Mouse (Mus musculus) lung, adult 2 months (tissue): ENCODE results near the gene Cckar. TPM values are rescaled to one million over a fixed set of nuclear protein-coding genes. Genes with fewer than 3 reads are reported as not detected.

Experiments
- DNase-seq: peaks from one replicate; pipeline ENCODE4 v3.0.0; 2022
- H3K4me1 ChIP-seq: fragments of 200-500 bp; 2 replicates; pipeline ENCODE4 v1.6.1; 2011; ENCODE audit warnings: low read length; ENCODE audit not compliant: control insufficient read depth, insufficient read depth
- H3K4me3 ChIP-seq: fragments of 200-500 bp; replicated peaks from 2 replicates; pipeline ENCODE3; 2011; ENCODE audit warnings: low read depth, mild to moderate bottlenecking, control low read depth, low read length; ENCODE audit errors: extremely low read depth
- CTCF ChIP-seq: fragments of 200-500 bp; IDR thresholded peaks from 2 replicates; pipeline ENCODE4 v1.5.1; 2011; ENCODE audit warnings: mild to moderate bottlenecking, low read length, control low read depth; ENCODE audit not compliant: insufficient read depth
- POLR2A ChIP-seq: fragments of 200-500 bp; IDR thresholded peaks from 2 replicates; pipeline ENCODE4 v1.6.1; 2011; ENCODE audit warnings: low read depth, mild to moderate bottlenecking, control low read depth, low read length, borderline replicate concordance; ENCODE audit errors: extremely low read depth
- WGBS: fragments of 180-500 bp; shearing (Covaris S2); methylation state at CpG from one replicate; pipeline ENCODE4 v1.1.7; 2018; 5-methylcytosine and 5-hydroxymethylcytosine counted together
- polyA plus RNA-seq: library from polyadenylated mRNA; depleted of rRNA; stranded (reverse); fragments of >200 nt; gene quantifications from 2 replicates; pipeline ENCODE4 v1.2.3, GENCODE M21; 2012; rRNA removed

The Cckar gene
- polyA plus RNA-seq, 1 experiment: 64.9 TPM

- 23% methylated on average over 5 of the region's 5 CpGs for WGBS
- peak; percentile 68 for DNase-seq
- peak; percentile 96 for TF ChIP-seq CTCF
- TF ChIP-seq POLR2A: no peak
- Histone ChIP-seq H3K4me1 (no peaks in the 10 kb centered on the region), H3K4me3 (no peak overlapping the region)
These were observed 35.2 kb downstream of the Cckar start for GRCm38 (mm10) chr5:53672352-53672751.

DNA sequence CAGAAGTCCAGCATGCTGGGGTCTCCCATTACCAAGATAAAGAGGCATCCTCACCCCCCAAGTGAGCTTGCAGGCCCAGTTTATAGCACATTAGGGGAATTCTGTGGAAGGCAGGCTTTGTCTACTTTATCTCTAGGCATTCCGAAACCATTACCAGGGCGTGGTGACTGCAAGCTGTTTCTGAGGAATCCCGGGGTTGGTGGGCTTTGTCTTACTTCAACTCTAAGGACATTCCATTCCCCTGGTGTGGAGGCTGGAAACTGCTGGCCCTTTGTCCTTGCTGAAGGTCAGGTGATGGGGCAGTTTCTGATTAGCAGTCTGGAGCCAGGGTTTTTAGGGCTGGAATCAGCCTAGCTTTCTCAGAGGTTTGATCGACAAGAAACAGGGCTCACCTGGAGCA, 36.0 kb downstream of the Cckar start:
- 84% methylated on average over 4 of the region's 4 CpGs for WGBS

GRCm38 (mm10) chr5:53670321-53670938, 37.1 kb downstream of the Cckar start:
- TF ChIP-seq CTCF: no peak
- TF ChIP-seq POLR2A: no peak
- DNase-seq: no peak
- WGBS: 66% methylated on average over 10 of the region's 10 CpGs
- H3K4me3 ChIP-seq: no peak overlapping the region
- no peaks in the 10 kb centered on the region for H3K4me1 ChIP-seq

More for the DNA sequence above, 36.0 kb downstream of the Cckar start:
- Histone ChIP-seq H3K4me3 (no peak overlapping the region), H3K4me1 (no peaks in the 10 kb centered on the region)
- TF ChIP-seq POLR2A: no peak
- no peak for TF ChIP-seq CTCF
- no peak for DNase-seq

- WGBS: 76% methylated on average over 5 of the region's 5 CpGs
- TF ChIP-seq POLR2A (no peak), CTCF (no peak)
- Histone ChIP-seq H3K4me3 (no peak overlapping the region), H3K4me1 (no peaks in the 10 kb centered on the region)
- DNase-seq: no peak
These were observed 39.5 kb downstream of the Cckar start for GRCm38 (mm10) chr5:53668021-53668420.

- Histone ChIP-seq H3K4me1 (no peaks in the 10 kb centered on the region), H3K4me3 (no peak overlapping the region)
- DNase-seq: no peak
- TF ChIP-seq CTCF (no peak), POLR2A (no peak)
These were observed 43.8 kb downstream of the Cckar start for GRCm38 (mm10) chr5:53663665-53664064.

DNA sequence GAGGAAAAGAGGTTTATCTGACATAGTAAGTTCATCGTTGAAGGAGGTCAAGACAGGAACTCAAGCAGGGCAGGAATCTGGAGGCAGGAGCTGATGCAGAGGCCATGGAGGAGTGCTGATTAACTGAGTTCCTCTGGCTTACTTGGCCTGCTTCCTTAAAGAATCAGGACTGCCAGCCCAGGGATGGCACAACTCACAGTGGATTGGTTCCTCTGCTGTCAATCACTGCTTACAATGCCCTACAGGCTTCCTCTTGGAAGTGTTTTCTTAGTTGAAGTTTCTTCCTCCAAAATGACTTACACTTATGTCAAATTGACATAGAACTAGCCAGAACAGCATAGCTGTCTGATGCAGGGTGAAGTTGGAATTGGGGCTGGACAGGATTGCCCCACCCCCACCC, 45.1 kb downstream of the Cckar start:
- no peak for DNase-seq
- no peaks in the 10 kb centered on the region for H3K4me1 ChIP-seq
- TF ChIP-seq CTCF (no peak), POLR2A (no peak)
- 22% methylated on average over 1 of the region's 1 CpGs for WGBS
- H3K4me3 ChIP-seq: no peak overlapping the region

GRCm38 (mm10) chr5:53661508-53661907, 46.0 kb downstream of the Cckar start:
- H3K4me1 ChIP-seq: no peaks in the 10 kb centered on the region
- H3K4me3 ChIP-seq: no peak overlapping the region
- no peak for TF ChIP-seq POLR2A
- TF ChIP-seq CTCF: no peak
- DNase-seq: no peak
- WGBS: 42% methylated on average over 2 of the region's 2 CpGs

DNA sequence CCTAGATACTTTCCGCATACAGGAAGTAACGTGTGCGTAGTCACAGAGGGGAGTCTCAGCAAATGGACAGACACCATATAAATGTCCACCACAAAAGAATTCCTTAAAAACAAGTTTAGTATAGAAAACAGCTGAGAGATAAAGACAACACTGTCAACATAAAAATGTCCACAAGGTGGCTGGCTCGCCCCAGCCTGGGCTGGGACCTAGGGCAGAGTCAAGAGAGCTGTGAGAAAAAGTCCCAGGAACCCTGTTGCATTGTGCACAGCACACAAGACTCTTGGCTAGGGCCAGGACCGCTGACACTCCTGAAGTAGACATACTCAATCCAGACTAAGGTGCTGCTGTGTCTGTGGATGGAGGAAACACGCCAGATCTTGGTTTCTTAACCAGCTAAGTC, 49.6 kb downstream of the Cckar start:
- Histone ChIP-seq H3K4me1 (no peaks in the 10 kb centered on the region), H3K4me3 (no peak overlapping the region)
- no peak for DNase-seq
- 78% methylated on average over 6 of the region's 6 CpGs for WGBS
- TF ChIP-seq POLR2A (no peak), CTCF (peak; percentile 38; the same call in 1 of the 2 replicates)

DNA sequence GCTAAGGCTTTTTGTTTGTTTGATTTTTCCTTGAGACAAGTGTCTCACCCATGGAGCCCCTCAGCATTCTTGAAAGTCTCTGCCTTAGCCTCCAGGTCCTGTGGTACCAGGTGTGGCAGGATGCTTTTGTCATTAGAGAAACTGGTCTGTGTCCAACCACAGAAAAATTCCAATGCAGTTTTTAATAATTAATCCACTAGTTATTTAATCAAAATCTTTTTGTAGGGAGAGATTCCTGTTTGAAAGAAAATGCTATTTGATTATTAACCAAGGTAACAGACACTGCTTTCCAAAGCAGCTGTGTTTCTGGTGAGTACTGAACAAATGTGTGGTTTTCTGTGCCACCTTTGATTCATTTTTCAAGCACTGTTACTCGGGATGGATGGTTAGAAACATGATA, 50.9 kb downstream of the Cckar start:
- 7% methylated on average over 1 of the region's 1 CpGs for WGBS
- TF ChIP-seq CTCF: no peak

More for the DNA sequence above, 50.9 kb downstream of the Cckar start:
- Histone ChIP-seq H3K4me3 (no peak overlapping the region), H3K4me1 (no peaks in the 10 kb centered on the region)
- no peak for DNase-seq

Other genes with a start within 250 kb of the Cckar start
- 15.2 and 17.5 TPM in 2 replicates for gene Rbpj, start 241.6 kb downstream of the Cckar start, polyA plus RNA-seq
- 12.5 and 15.0 TPM in 2 replicates for gene Tbc1d19, start 101.9 kb upstream of the Cckar start, polyA plus RNA-seq